Mouse (Mus musculus) limb, embryonic 15.5 days (tissue): ENCODE measurements around the gene Sept4. TPM values are rescaled to one million over a fixed set of nuclear protein-coding genes. Genes with fewer than 3 reads are reported as not detected.

Experiments
- ATAC-seq: fragments of 200-750 bp; cut with Nextera tagmentation; 2 replicates; pipeline ENCODE4 v1.8.0; 2017; ENCODE audit warnings: low read depth, moderate TSS enrichment; ENCODE audit not compliant: insufficient number of reproducible peaks, low FRiP score, low TSS enrichment
- H3K27ac ChIP-seq: fragments of 300-500 bp; sonication (generic); 2 replicates; pipeline ENCODE4 v1.5.1; 2015; ENCODE audit warnings: moderate library complexity, mild to moderate bottlenecking, inconsistent platforms
- H3K27me3 ChIP-seq: fragments of 300-500 bp; sonication (generic); 2 replicates; pipeline ENCODE4 v1.6.1; 2015; ENCODE audit warnings: inconsistent platforms
- H3K36me3 ChIP-seq: fragments of 300-500 bp; sonication (generic); 2 replicates; pipeline ENCODE4 v1.6.1; 2015; ENCODE audit warnings: inconsistent platforms
- H3K4me1 ChIP-seq: fragments of 300-500 bp; sonication (generic); 2 replicates; pipeline ENCODE4 v1.6.1; 2015; ENCODE audit warnings: inconsistent platforms
- H3K4me2 ChIP-seq: fragments of 300-500 bp; sonication (generic); 2 replicates; pipeline ENCODE4 v1.6.1; 2015; ENCODE audit warnings: mild to moderate bottlenecking, inconsistent platforms
- H3K4me3 ChIP-seq: fragments of 300-500 bp; sonication (generic); 2 replicates; pipeline ENCODE4 v1.5.1; 2015; ENCODE audit warnings: mild to moderate bottlenecking, inconsistent platforms
- H3K9ac ChIP-seq: fragments of 300-500 bp; sonication (generic); 2 replicates; pipeline ENCODE4 v1.6.1; 2015; ENCODE audit warnings: inconsistent platforms
- H3K9me3 ChIP-seq: fragments of 300-500 bp; sonication (generic); 2 replicates; pipeline ENCODE4 v1.6.1; 2016; ENCODE audit warnings: inconsistent platforms
- WGBS: fragments of 180-500 bp; shearing (Covaris S2); methylation state at CpG from one replicate; pipeline ENCODE4 v1.1.7; 2015; 5-methylcytosine and 5-hydroxymethylcytosine counted together
- polyA plus RNA-seq: library from polyadenylated mRNA; unstranded; fragments of >200 nt; fragmentation: Nextera tagmentation; extraction: Ambion mirVana; gene quantifications from 2 replicates; pipeline ENCODE4 v1.2.1, GENCODE M21; 2015

Sept4 gene
- polyA plus RNA-seq, 1 experiment from 2014 or later: 25.5 TPM

DNA sequence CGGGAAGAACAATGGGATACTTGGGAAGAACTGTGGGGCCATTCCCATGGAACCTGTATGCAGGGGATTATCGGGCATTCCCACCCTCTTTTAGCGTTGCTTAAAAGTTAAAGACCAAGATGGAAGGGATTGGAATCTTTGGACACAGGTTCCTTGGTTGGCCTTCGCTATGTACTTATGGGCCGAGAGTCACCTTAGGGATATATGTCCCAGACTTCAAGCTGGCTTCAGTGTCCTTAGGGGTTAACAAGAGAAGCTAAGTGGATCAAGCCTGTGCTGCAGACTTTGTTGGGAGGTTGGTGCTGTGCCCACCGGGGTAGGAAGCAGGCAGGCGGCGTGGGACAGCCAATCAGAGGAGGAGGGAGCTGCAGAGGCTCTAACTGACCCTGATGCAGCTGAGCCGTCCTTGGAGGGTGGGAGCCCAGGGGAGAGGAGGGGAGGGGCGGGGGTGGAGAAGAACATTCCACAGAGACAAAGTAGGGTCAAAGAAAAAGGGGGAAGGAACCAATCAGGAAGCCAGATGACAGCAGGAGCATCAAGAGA, 11.9 kb downstream of the Sept4 start:
- Histone ChIP-seq H3K36me3 (no peaks in the 10 kb centered on the region), H3K4me2 (no peak overlapping the region), H3K27ac (no peak overlapping the region), H3K27me3 (no peaks in the 10 kb centered on the region), H3K9ac (no peak overlapping the region), H3K4me3 (no peak overlapping the region), H3K9me3 (no peaks in the 10 kb centered on the region), H3K4me1 (peaks cover 22% of the 10 kb centered on the region)
- ATAC-seq: no peak
- WGBS: 58% methylated on average over 10 of the region's 10 CpGs

DNA sequence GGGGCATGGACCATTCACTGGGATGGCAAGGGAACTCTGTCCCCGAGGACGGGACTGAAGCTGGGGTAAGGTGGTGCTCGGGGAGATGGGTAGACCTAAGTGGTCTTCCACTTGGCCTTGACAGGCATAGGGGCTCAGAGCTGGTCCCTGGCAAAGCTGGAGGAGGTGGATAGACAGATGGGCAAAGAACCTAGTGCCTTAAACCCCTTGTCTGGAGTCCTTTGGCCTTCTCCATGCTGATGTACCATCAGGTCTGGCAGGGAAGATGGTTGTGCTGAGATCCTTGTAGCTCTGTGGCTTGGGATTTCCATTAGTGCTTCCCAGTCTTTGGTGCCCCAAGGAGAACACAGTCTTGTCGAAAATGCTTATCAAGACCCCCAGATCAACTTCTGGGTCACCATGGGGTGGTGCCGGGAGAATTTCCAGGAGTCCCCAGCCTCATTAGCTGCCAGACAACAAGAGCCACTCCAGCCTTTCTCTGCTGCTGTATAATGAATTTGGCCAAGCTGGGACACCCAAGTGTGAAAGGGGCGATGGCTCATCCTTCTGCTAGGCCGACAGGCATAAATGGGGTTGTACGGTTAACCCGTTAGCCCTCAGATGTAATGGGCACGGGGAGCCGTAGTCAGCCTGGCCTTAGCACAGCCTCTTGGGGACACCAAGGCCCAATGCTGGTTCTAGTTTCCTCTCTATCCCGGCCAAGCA, 12.6 kb downstream of the Sept4 start:
- Histone ChIP-seq H3K9me3 (no peaks in the 10 kb centered on the region), H3K4me3 (no peak overlapping the region), H3K27ac (no peak overlapping the region), H3K9ac (no peak overlapping the region), H3K4me2 (no peak overlapping the region), H3K4me1 (peaks cover 22% of the 10 kb centered on the region), H3K27me3 (no peaks in the 10 kb centered on the region), H3K36me3 (no peaks in the 10 kb centered on the region)
- 82% methylated on average over 12 of the region's 12 CpGs for WGBS
- no peak for ATAC-seq

DNA sequence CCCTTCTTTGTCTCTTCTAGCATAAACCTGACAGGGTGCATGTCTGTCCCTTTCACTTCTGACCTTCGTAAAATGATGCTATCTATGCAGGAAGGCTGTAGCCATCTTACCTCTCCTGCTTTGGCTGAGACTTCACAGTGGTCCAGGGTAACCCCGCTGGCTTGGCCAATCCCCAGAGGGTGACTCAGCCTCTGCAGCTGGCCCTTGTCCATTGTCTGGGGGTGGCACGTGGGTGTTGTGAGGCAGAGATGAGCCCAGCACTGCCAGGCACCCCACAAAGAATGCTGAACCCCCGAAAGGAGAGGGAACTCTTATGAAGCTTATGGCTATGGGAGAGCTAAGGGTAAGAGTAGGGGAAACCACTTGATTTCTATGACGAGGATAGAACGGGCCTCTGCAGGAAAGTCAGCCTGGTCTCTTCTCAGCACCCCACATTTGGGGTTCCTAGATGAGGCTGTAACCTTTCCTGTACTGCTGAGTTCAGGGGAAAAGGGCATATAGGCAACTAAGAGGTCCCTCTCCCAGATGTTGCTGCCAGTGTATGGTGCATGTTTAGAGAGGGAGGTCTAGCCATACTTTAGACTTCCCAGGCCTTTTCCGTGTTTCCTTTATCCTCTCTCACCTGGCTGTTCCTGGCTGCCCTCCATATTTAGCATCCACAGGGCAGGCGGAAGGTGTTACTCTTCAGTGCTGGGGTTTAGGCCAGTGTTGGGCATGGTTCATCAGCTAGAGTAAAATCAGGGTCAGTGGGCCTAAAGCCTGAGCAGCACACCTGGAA, 13.4 kb downstream of the Sept4 start:
- H3K27me3 ChIP-seq: no peaks in the 10 kb centered on the region
- WGBS: 80% methylated on average over 8 of the region's 8 CpGs
- no peak overlapping the region for H3K4me2 ChIP-seq
- no peak overlapping the region for H3K4me3 ChIP-seq
- H3K9me3 ChIP-seq: no peaks in the 10 kb centered on the region
- no peak overlapping the region for H3K27ac ChIP-seq
- ATAC-seq: no peak
- peaks cover 22% of the 10 kb centered on the region for H3K4me1 ChIP-seq
- no peak overlapping the region for H3K9ac ChIP-seq
- no peaks in the 10 kb centered on the region for H3K36me3 ChIP-seq

DNA sequence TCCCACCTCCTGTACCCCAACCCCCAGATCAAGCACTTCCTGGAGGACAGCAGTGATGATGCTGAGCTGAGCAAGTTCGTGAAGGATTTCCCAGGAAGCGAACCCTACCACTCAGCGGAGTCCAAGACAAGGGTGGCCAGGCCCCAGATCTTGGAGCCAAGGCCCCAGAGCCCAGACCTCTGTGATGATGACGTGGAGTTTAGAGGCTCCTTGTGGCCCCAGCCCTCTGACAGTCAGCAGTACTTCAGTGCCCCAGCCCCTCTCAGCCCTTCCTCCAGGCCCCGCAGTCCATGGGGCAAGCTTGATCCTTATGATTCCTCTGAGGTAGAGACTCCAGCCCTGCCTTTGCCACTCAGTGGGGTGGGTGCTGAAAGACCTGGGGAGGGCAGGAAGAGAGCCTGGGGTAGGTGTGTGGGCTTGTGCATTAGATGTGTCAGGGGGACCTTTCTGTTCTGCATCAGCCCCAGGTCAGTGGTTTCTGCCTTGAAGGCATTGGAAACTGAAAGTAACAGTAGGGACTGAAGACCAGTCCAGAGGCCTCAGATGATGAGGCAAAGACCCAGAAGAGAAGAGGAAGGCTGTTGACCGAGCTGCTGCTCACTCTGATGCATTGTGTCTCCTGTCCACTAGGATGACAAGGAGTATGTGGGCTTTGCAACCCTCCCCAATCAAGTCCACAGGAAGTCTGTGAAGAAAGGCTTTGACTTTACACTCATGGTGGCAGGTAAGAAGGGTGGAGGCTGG, 14.8 kb downstream of the Sept4 start:
- H3K9ac ChIP-seq: no peak overlapping the region
- no peak for ATAC-seq
- no peaks in the 10 kb centered on the region for H3K36me3 ChIP-seq

DNA sequence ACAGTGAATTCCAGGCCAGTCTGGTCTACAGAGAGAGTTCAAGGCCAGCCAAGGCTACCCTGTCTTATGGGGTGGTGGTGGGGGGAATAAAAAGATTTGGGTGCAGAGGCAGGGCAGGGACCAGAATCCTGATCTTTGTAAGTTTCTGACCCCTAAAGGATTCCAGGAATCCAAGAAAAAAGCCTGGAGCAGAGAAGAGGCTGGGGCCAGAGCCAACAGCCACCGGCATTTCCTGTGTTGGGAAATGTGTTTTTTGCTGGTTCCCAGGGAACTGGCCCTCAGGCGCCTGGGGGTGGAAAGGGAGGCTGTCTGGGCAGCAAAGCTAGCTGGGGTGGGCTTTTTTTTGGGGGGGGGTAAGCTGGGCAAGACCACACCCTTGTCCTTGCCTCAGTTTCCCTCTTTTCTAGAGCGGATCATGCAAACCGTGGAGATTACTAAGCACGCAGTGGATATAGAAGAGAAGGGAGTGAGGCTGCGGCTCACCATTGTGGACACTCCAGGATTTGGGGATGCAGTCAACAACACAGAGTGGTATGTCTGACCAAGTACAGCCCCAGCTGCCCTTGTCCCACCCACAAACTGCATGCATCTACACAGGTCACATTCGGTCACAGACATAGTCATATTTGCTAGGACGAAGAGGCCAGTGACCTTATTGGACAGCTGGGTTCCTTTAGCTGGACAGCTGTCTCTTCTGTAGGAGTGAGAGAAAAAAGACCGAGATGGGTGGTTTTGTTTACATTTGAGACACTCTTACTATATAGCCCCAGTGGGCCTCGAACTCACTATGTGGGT, 16.2 kb downstream of the Sept4 start:
- Histone ChIP-seq H3K9me3 (no peaks in the 10 kb centered on the region), H3K27ac (no peak overlapping the region), H3K9ac (no peak overlapping the region), H3K4me1 (peaks cover 17% of the 10 kb centered on the region), H3K36me3 (no peaks in the 10 kb centered on the region), H3K27me3 (no peaks in the 10 kb centered on the region), H3K4me2 (no peak overlapping the region), H3K4me3 (no peak overlapping the region)
- 76% methylated on average over 10 of the region's 10 CpGs for WGBS
- ATAC-seq: no peak

More for the DNA sequence above, 14.8 kb downstream of the Sept4 start:
- no peak overlapping the region for H3K27ac ChIP-seq
- no peak overlapping the region for H3K4me3 ChIP-seq
- 79% methylated on average over 6 of the region's 6 CpGs for WGBS
- no peaks in the 10 kb centered on the region for H3K9me3 ChIP-seq
- no peaks in the 10 kb centered on the region for H3K27me3 ChIP-seq
- H3K4me2 ChIP-seq: no peak overlapping the region
- peaks cover 13% of the 10 kb centered on the region; the same call in 1 of the 2 replicates for H3K4me1 ChIP-seq

DNA sequence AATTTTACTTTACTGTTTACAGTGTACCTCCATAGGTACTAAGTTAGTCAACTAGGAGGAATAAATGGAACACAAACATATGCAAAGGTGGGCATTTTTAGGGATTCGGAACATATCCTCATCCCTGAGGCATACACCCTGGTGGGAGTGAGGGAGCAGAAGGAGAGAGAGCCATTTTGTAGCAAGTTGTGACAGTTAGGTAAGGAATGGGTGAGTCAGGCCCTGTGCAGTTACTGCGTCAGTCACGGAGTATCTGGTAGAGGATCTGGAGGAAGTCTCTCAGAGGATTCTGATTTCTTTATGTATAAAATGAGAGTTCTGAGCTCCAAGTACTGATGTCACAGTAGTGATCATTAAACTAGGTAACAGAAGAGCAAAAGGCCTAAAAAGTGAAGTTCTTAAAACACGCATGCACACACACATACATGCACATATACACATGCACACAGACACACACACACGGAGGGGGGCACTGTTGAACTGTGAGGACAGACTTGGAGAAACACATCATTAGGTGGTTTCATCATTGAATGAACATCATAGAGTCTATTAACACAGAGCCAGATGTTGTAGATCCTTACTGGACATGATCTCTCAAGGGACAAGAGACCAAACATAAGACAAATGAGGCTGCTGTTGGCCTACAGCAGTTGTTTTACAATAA, 18.6 kb downstream of the Sept4 start:
- ATAC-seq: no peak
- WGBS: 96% methylated on average over 5 of the region's 5 CpGs

DNA sequence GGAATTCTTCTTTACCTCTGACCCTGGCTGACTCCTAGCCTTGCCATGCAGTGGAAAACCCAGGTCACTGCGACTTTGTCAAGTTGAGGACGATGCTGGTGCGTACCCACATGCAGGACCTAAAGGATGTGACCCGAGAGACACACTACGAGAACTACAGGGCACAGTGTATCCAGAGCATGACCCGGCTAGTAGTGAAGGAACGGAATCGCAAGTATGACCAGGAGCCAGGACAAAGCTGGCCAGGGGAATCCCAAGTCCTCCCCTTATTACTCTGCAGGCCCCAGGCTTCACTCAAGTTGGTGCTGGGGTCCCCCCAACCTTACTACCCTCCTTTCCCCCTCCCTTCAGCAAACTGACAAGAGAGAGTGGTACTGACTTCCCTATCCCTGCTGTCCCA, 20.9 kb downstream of the Sept4 start:
- H3K4me1 ChIP-seq: peaks cover 42% of the 10 kb centered on the region
- no peak overlapping the region for H3K9ac ChIP-seq
- H3K27ac ChIP-seq: no peak overlapping the region
- H3K4me3 ChIP-seq: no peak overlapping the region
- H3K9me3 ChIP-seq: no peaks in the 10 kb centered on the region
- peaks cover 6% of the 10 kb centered on the region for H3K36me3 ChIP-seq
- H3K4me2 ChIP-seq: no peak overlapping the region
- 91% methylated on average over 8 of the region's 8 CpGs for WGBS
- no peaks in the 10 kb centered on the region for H3K27me3 ChIP-seq
- no peak for ATAC-seq

More for the DNA sequence above, 18.6 kb downstream of the Sept4 start:
- H3K9ac ChIP-seq: no peak overlapping the region
- no peaks in the 10 kb centered on the region for H3K9me3 ChIP-seq
- peaks cover 26% of the 10 kb centered on the region for H3K4me1 ChIP-seq
- H3K36me3 ChIP-seq: no peaks in the 10 kb centered on the region
- H3K4me3 ChIP-seq: no peak overlapping the region
- H3K27ac ChIP-seq: no peak overlapping the region
- no peaks in the 10 kb centered on the region for H3K27me3 ChIP-seq
- H3K4me2 ChIP-seq: no peak overlapping the region

DNA sequence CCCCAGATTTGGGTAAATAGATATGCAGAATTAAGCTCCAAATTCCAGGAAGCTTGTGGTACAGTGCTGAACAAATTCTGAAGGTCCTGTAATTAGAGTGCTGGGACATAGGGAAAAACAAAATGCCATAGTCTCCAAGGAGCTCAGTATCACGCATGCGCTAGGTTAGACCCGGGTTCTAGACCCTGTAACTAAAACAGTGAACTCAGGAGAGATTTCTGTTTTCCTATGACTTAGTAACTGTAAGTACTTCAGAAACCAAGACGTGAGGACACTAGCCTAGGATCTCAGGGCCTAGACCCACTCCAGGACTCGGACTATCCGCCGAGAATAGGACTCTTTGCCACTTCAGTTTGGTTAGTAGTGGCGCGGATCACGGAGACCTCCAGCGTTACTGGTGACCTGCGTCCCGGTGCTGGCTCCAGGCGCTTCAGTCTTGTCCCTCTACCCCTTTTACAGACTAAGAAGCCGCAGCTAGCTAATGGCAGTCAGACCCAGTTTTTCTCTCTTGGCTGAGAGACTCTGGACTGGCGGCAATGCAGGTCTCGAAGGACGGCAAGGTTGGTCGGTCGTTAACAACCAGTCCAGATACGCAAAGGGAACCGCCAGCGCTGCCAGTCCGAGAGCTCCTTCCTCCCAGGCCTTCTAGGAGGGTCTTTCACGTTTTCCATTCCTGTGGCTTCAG, 22.3 kb downstream of the Sept4 start:
- Histone ChIP-seq H3K9ac (peak overlapping the region; percentile 68), H3K27ac (peak overlapping the region; percentile 96), H3K4me3 (peak overlapping the region; percentile 80), H3K9me3 (no peaks in the 10 kb centered on the region), H3K4me1 (peaks cover 48% of the 10 kb centered on the region), H3K4me2 (peak overlapping the region; percentile 62), H3K27me3 (no peaks in the 10 kb centered on the region), H3K36me3 (peaks cover 7% of the 10 kb centered on the region)
- WGBS: 2% methylated on average over 25 of the region's 25 CpGs
- no peak for ATAC-seq

DNA sequence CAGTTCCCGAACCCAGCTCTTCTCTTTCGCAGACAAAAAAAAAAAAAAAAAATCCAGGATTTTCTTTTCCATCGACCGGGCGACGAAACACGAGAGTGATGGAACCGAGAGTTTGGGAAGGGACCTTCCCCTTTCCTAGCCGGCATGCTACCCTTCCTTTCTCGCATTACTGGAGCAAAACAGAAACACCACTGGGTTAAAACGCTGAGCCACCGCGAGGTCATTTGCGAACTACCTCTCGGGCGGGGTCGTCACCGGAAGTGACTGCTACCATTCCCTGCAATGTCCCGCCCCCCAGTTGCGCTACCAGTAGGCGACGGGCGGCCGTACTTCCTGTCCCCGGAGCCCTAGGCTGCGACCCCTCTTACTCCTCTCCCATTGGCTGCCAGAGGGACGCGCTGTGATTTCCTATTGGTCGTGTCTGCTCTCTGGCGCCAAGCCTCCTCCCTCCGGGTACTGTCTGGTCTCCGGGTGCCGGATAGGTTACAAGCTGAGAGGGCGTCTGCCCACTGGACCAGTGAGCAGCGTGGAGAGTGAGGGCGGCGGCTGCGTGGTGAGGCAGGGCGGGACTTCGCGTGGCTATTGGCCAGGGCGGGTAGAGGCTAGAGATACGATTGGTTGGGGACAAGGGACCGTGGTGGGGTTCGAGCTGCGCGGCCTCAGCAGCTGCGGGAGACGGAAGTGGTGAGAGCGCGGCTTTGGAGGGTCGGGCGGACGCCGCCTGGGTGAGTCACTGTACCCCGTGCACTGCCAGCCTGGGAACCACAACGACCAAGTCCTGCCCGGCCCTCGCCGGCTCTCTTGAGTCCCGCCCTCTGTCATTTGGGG, 23.0 kb downstream of the Sept4 start, which contains the start of gene Mtmr4:
Mtmr4 (plus strand) TSS at position 637 of the 828 bp plus-strand sequence.
- H3K36me3 ChIP-seq: peaks cover 7% of the 10 kb centered on the region
- H3K27me3 ChIP-seq: no peaks in the 10 kb centered on the region
- peak within 1 kb of the TSS; percentile 96 for H3K27ac ChIP-seq
- peak within 1 kb of the TSS; percentile 68 for H3K9ac ChIP-seq
- no peaks in the 10 kb centered on the region for H3K9me3 ChIP-seq
- peak within 1 kb of the TSS; percentile 80 for H3K4me3 ChIP-seq
- ATAC-seq: peak; percentile 98
- WGBS: under 1% methylated on average over 55 of the region's 61 CpGs
- H3K4me2 ChIP-seq: peak within 1 kb of the TSS; percentile 77
- peaks cover 56% of the 10 kb centered on the region for H3K4me1 ChIP-seq

DNA sequence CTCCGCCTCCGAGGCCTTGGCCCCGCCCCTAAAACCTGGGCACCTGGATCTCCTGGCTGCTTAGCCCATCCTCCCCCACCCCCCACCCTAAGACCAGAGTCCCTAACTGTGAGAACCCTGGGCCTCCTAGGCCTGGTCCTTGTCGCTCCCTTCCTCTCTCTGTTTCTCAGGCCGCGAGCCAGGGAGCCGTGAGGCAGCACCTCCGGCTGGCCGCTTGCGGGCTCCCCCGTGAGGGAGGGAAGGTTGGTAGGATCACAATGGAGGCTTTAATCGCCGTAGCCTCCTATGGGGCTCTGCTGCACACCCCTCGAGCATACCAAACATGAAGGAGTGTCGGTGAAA, 23.6 kb downstream of the Sept4 start:
- Histone ChIP-seq H3K9me3 (no peaks in the 10 kb centered on the region), H3K27me3 (no peaks in the 10 kb centered on the region), H3K27ac (peak overlapping the region; percentile 96), H3K4me1 (peaks cover 61% of the 10 kb centered on the region), H3K4me3 (peak overlapping the region; percentile 80), H3K9ac (peak overlapping the region; percentile 64), H3K36me3 (peaks cover 9% of the 10 kb centered on the region), H3K4me2 (peak overlapping the region; percentile 77)
- no peak for ATAC-seq
- WGBS: 0% methylated on average over 15 of the region's 15 CpGs
